Mouse (Mus musculus) ES-E14 (cell line): ENCODE data around the gene 1190005I06Rik. TPM values are rescaled to one million over a fixed set of nuclear protein-coding genes. Genes with fewer than 3 reads are reported as not detected.

ENCODE experiments used
- DNase-seq: peaks from one replicate; pipeline ENCODE4 v3.0.0-alpha.2; 2013; ENCODE audit warnings: low read depth, low spot score
- H3K27ac ChIP-seq: 2 replicates; pipeline ENCODE4 v1.5.1; 2012; ENCODE audit warnings: low read depth, mild to moderate bottlenecking, low read length, moderate library complexity, mixed read lengths; ENCODE audit not compliant: poor library complexity, insufficient read depth, severe bottlenecking
- H3K36me3 ChIP-seq: 2 replicates; pipeline ENCODE4 v1.6.1; 2012; ENCODE audit warnings: mild to moderate bottlenecking, low read length, moderate library complexity, mixed read lengths; ENCODE audit not compliant: control insufficient read depth, poor library complexity, insufficient read depth, severe bottlenecking
- H3K4me1 ChIP-seq, 2 experiments: fragments of 150-350 bp in 1 of 2; sonication (generic) in 1 of 2; 2 replicates each; pipeline ENCODE4 v1.6.1; 2012; ENCODE audit warnings: low read length in 2 of 2, mild to moderate bottlenecking in 1 of 2, mixed read lengths in 1 of 2; ENCODE audit not compliant: control insufficient read depth in 2 of 2, insufficient read depth in 2 of 2, poor library complexity in 1 of 2
- H3K4me3 ChIP-seq, 2 experiments: fragments of 150-350 bp in 1 of 2; sonication (generic) in 1 of 2; 2 replicates each; pipeline ENCODE4 v1.5.1; 2012; ENCODE audit warnings: low read length in 2 of 2, low read depth in 1 of 2, mild to moderate bottlenecking in 1 of 2, mixed read lengths in 1 of 2; ENCODE audit not compliant: insufficient read depth in 1 of 2, poor library complexity in 1 of 2, severe bottlenecking in 1 of 2
- H3K9ac ChIP-seq: 2 replicates; pipeline ENCODE4 v1.6.1; 2012; ENCODE audit warnings: low read depth, mild to moderate bottlenecking, low read length, mixed read lengths; ENCODE audit not compliant: poor library complexity, insufficient read depth, severe bottlenecking
- H3K9me3 ChIP-seq: fragments of 150-350 bp; sonication (generic); 2 replicates; pipeline ENCODE4 v1.6.1; 2012; ENCODE audit warnings: low read depth, mild to moderate bottlenecking, low read length; ENCODE audit not compliant: control insufficient read depth, insufficient read depth
- CHD2 ChIP-seq: IDR thresholded peaks from 2 replicates; pipeline ENCODE4 v1.6.1; 2014; ENCODE audit warnings: mild to moderate bottlenecking, low read depth, low read length, inconsistent platforms
- HCFC1 ChIP-seq: IDR thresholded peaks from 2 replicates; pipeline ENCODE4 v1.6.1; 2012; ENCODE audit warnings: low read length, inconsistent platforms, borderline replicate concordance; ENCODE audit not compliant: insufficient read depth
- MAFK ChIP-seq: IDR thresholded peaks from 2 replicates; pipeline ENCODE4 v1.6.1; 2014; ENCODE audit warnings: mild to moderate bottlenecking, low read depth, low read length, inconsistent platforms; ENCODE audit not compliant: insufficient read depth
- ZC3H11A ChIP-seq: IDR thresholded peaks from 2 replicates; pipeline ENCODE4 v1.6.1; 2012; ENCODE audit warnings: low read depth, mild to moderate bottlenecking, inconsistent platforms, low read length, borderline replicate concordance
- ZNF384 ChIP-seq: IDR thresholded peaks from 2 replicates; pipeline ENCODE4 v1.6.1; 2012; ENCODE audit warnings: low read depth, low read length, inconsistent platforms
- in situ Hi-C, 2 experiments: fragments of 600-800 bp; cut with MboI; formaldehyde crosslinking; loops; one replicate each; pipeline ENCODE4 v1.15.1; 2025; ENCODE audit warnings: low sequenced_read_pairs in 2 of 2, inconsistent platforms in 1 of 2; ENCODE audit not compliant: unreplicated experiment in 2 of 2
- total RNA-seq: library from RNA; depleted of rRNA; stranded (reverse); fragments of 300-350 nt; gene quantifications from 2 replicates; pipeline ENCODE4 v1.2.3, GENCODE M21; 2012

1190005I06Rik gene
- total RNA-seq, 1 experiment = 21.8 TPM

DNA sequence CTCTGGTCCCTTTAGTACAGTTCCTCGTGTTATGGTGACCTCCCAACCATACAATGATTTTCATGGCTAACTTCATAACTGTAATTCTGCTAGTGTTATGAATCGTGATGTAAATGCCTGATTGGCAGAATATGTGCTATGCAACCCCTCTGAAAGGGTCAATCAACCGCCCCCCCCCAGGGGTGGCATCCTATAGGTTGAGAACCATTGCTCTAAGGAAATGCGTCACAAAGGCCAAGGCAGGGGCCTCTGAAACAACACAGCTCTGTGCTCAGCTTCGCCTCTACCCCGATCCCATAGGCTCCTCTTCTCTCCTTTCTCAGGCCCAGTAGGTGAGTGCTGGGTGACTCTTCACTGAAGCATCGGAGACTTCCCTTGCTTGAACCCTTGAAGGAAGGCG lies 38.2 kb upstream of the 1190005I06Rik start:
- in situ Hi-C loops = loop anchor here in 1 of 2 experiments (25.0 kb wide), 1 partner anchor 102 kb away; no protein-coding TSS in a partner anchor
- H3K36me3 ChIP-seq = no peaks in the 10 kb centered on the region
- H3K9me3 ChIP-seq = no peaks in the 10 kb centered on the region
- H3K9ac ChIP-seq = no peak overlapping the region
- no peaks in the 10 kb centered on the region for H3K4me1 ChIP-seq
- H3K27ac ChIP-seq = no peak overlapping the region
- no peak for DNase-seq
- TF ChIP-seq ZC3H11A = no peak
- no peak for TF ChIP-seq HCFC1
- no peak for TF ChIP-seq ZNF384
- H3K4me3 ChIP-seq = no peak overlapping the region

DNA sequence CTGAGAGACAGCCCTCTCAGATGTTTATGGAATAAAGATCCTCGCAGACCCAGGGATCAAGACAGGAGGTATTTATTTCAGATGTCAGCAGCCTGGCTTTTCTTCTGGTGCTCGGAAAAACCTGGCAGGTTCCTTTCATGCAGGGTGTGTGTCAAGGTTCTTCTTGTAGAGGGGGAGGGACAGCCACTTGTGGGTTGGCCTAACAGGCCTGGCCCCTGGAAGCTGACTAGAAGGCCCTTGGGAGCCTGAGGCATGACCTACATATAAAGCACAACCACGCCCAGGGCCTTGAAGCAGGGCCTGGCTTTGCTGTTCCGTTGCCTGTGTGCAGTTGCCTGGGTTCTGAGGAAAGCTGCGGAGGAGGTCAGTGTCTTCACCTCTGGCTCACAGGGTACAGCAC lies 37.7 kb upstream of the 1190005I06Rik start:
- in situ Hi-C loops = loop anchor here in 1 of 2 experiments (25.0 kb wide), 1 partner anchor 102 kb away; no protein-coding TSS in a partner anchor
- no peak for DNase-seq
- TF ChIP-seq ZC3H11A (no peak), ZNF384 (no peak), HCFC1 (no peak), MAFK (no peak), CHD2 (no peak)
- no peak overlapping the region for H3K27ac ChIP-seq
- H3K36me3 ChIP-seq = no peaks in the 10 kb centered on the region
- no peaks in the 10 kb centered on the region for H3K4me1 ChIP-seq
- H3K9me3 ChIP-seq = no peaks in the 10 kb centered on the region
- H3K4me3 ChIP-seq = no peak overlapping the region
- no peak overlapping the region for H3K9ac ChIP-seq

DNA sequence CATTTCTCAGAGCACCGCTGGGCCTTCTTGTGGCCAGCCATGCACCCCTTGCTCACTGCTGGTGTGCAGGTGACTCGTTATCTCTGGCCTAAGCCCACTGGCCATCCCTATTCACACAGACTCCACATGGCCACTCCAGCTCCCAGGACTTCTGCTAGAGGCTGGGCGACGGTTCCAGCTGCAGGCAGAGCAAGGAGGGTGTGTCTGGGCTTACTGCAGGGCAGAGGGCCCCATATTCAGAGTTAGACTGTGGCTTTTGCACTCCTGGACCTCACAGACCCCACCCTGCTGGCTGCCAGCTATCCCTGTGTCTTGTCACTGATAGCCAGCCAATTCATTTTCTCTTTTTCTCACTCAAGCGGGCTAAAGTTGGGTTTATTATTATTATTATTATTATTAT lies 36.6 kb upstream of the 1190005I06Rik start:
- H3K36me3 ChIP-seq = no peaks in the 10 kb centered on the region

DNA sequence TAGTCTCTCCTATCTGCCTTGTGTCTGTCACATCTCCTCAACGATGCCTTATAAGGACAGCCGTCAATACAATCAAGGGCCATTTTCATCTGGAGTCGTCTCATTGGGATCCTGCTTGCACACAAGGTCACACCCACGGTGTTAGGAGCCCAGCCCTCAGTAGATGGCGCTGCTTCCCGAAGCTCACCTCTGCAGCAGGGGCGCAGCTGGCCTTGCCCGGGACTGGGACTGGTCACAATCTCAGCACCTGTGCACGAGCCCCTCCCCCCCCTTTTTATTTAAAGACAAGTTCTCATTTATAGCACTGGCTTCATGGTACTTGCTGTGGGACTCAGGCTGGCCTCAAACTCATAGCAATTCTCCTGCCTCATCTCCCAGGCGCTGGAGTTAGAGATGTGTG lies 36.2 kb upstream of the 1190005I06Rik start:
- H3K27ac ChIP-seq = no peak overlapping the region
- DNase-seq = no peak
- H3K4me1 ChIP-seq = no peaks in the 10 kb centered on the region
- in situ Hi-C loops = loop anchor here (5.0 to 25.0 kb wide), 3 partner anchors 104 to 409 kb away; no protein-coding TSS in a partner anchor
- H3K36me3 ChIP-seq = no peaks in the 10 kb centered on the region
- peak overlapping the region in 1 of 2 experiments; percentile 44; a peak in 3 of 4 replicates for H3K4me3 ChIP-seq
- TF ChIP-seq MAFK (no peak), ZC3H11A (peak; percentile 20; the same call in 1 of the 2 replicates), HCFC1 (no peak), ZNF384 (no peak), CHD2 (0 out of 2 replicates have a peak, but pooled peaks have one; percentile 27)
- no peaks in the 10 kb centered on the region for H3K9me3 ChIP-seq
- H3K9ac ChIP-seq = 0 out of 2 replicates have a peak overlapping the region, but pooled peaks have one; percentile 42

More for the DNA sequence above, 36.6 kb upstream of the 1190005I06Rik start:
- Histone ChIP-seq H3K9me3 (no peaks in the 10 kb centered on the region), H3K9ac (0 out of 2 replicates have a peak overlapping the region, but pooled peaks have one; percentile 42), H3K27ac (no peak overlapping the region), H3K4me1 (no peaks in the 10 kb centered on the region), H3K4me3 (peak overlapping the region in 1 of 2 experiments; percentile 44; a peak in 3 of 4 replicates)
- in situ Hi-C loops = loop anchor here (5.0 to 25.0 kb wide), 3 partner anchors 103 to 408 kb away; no protein-coding TSS in a partner anchor
- DNase-seq = no peak
- TF ChIP-seq MAFK (no peak), CHD2 (no peak), HCFC1 (no peak), ZNF384 (no peak), ZC3H11A (no peak)
